Mouse (Mus musculus): ENCODE results near the gene Nmur2.

DNA sequence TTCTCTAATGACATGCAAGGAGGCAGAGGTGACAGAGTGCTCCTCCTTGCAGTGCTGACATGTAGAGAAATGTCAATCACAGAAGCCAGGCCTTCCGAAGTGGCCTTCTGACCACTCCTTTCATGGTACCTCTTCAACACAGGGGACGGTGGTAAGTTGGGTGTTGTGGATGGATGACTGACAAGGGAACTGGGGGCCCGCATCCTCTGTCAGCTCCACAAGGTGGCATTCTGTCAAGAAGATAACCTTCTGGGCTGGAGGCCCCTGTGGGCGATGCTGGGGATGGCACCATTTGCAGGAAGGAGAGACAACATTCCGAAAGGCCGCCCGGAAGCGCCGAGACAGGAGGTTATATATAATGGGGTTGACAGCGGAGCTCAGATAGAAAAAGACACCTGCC lies 14.0 kb downstream of the Nmur2 start:
- TF ChIP-seq CTCF (IDR thresholded peaks at IDR 0.05; ENCODE audit: extremely low read depth, insufficient read depth, insufficient read length, insufficient replicate concordance) (no peak), POLR2A (IDR thresholded peaks at IDR 0.05; ENCODE audit: low read depth, low read length) (no peak)

All from spleen, adult 2 months (tissue).